Mouse (Mus musculus): ENCODE results near the gene Dbp. TPM values are rescaled to one million over a fixed set of nuclear protein-coding genes. Genes with fewer than 3 reads are reported as not detected.
A peak's percentile ranks its signal among the peaks of the same experiment; 100 is the strongest.

Gene Dbp
- total RNA-seq, 2 experiments from 2014 or later: 66.2 to 147 TPM

GRCm38 (mm10) chr7:45709036-45709435, 4.1 kb downstream of the Dbp start:
- intact Hi-C loops (cut with DNase I): loop anchor here (10.0 kb wide), 1 partner anchor 244 kb away; the partner anchor contains the start of gene Bax
- DNase-seq (ENCODE audit: low spot score in 2 of 2): no peak

- intact Hi-C loops (cut with DNase I): loop anchor here (10.0 kb wide), 1 partner anchor 245 kb away; the partner anchor contains the start of gene Bax
- no peak for DNase-seq (ENCODE audit: low spot score in 2 of 2)
These were observed 4.9 kb downstream of the Dbp start for GRCm38 (mm10) chr7:45709677-45710355.

GRCm38 (mm10) chr7:45710477-45711191, 5.7 kb downstream of the Dbp start:
- no peak for DNase-seq (ENCODE audit: low spot score in 2 of 2)
- intact Hi-C loops (cut with DNase I): no loop called here

GRCm38 (mm10) chr7:45711316-45712021, 6.6 kb downstream of the Dbp start:
- no peak for DNase-seq (ENCODE audit: low spot score in 2 of 2)
- intact Hi-C loops (cut with DNase I): no loop called here

GRCm38 (mm10) chr7:45712022-45712757, 7.3 kb downstream of the Dbp start:
- intact Hi-C loops (cut with DNase I): no loop called here
- DNase-seq (ENCODE audit: low spot score in 2 of 2): no peak

- DNase-seq (ENCODE audit: low spot score in 2 of 2): no peak
- intact Hi-C loops (cut with DNase I): no loop called here
These were observed 8.5 kb downstream of the Dbp start for GRCm38 (mm10) chr7:45713396-45713795.

- no peak for DNase-seq (ENCODE audit: low spot score in 2 of 2)
- intact Hi-C loops (cut with DNase I): no loop called here
These were observed 9.1 kb downstream of the Dbp start for GRCm38 (mm10) chr7:45713881-45714520.

- DNase-seq (ENCODE audit: low spot score in 2 of 2): no peak
- intact Hi-C loops (cut with DNase I): loop anchor here (5.0 kb wide), 1 partner anchor 88 kb away; no protein-coding TSS in a partner anchor
These were observed 9.8 kb downstream of the Dbp start for GRCm38 (mm10) chr7:45714630-45715089.

GRCm38 (mm10) chr7:45715090-45715708, 10.3 kb downstream of the Dbp start, which contains the start of gene Rpl18:
Gene Rpl18, plus strand, starts transcription at chr7:45715457.
- DNase-seq (ENCODE audit: low spot score in 2 of 2): peak; percentile 98 to 99
- intact Hi-C loops (cut with DNase I): loop anchor here (5.0 kb wide), 1 partner anchor 87 kb away; no protein-coding TSS in a partner anchor

GRCm38 (mm10) chr7:45715741-45716459, 11.0 kb downstream of the Dbp start:
- intact Hi-C loops (cut with DNase I): loop anchor here (5.0 kb wide), 1 partner anchor 86 kb away; no protein-coding TSS in a partner anchor
- no peak for DNase-seq (ENCODE audit: low spot score in 2 of 2)

GRCm38 (mm10) chr7:45716460-45716857, 11.6 kb downstream of the Dbp start:
- no peak for DNase-seq (ENCODE audit: low spot score in 2 of 2)
- intact Hi-C loops (cut with DNase I): loop anchor here (5.0 kb wide), 1 partner anchor 86 kb away; no protein-coding TSS in a partner anchor

GRCm38 (mm10) chr7:45716952-45717917, 12.3 kb downstream of the Dbp start:
- intact Hi-C loops (cut with DNase I): loop anchor here (5.0 kb wide), 1 partner anchor 85 kb away; no protein-coding TSS in a partner anchor
- no peak for DNase-seq (ENCODE audit: low spot score in 2 of 2)

GRCm38 (mm10) chr7:45717918-45718297, 13.0 kb downstream of the Dbp start, which contains the start of gene Sphk2:
Gene Sphk2, minus strand, starts transcription at chr7:45718002.
- intact Hi-C loops (cut with DNase I): loop anchor here (5.0 kb wide), 1 partner anchor 84 kb away; no protein-coding TSS in a partner anchor
- DNase-seq (ENCODE audit: low spot score in 2 of 2): peak; percentile 99

- intact Hi-C loops (cut with DNase I): loop anchor here (5.0 kb wide), 1 partner anchor 84 kb away; no protein-coding TSS in a partner anchor
- no peak for DNase-seq (ENCODE audit: low spot score in 2 of 2)
These were observed 13.4 kb downstream of the Dbp start for GRCm38 (mm10) chr7:45718331-45718730.

GRCm38 (mm10) chr7:45719180-45719579, 14.3 kb downstream of the Dbp start:
- DNase-seq (ENCODE audit: low spot score in 2 of 2): no peak
- intact Hi-C loops (cut with DNase I): loop anchor here (5.0 kb wide), 1 partner anchor 83 kb away; no protein-coding TSS in a partner anchor

- intact Hi-C loops (cut with DNase I): loop anchor here (5.0 kb wide), 1 partner anchor 82 kb away; no protein-coding TSS in a partner anchor
- no peak for DNase-seq (ENCODE audit: low spot score in 2 of 2)
These were observed 15.0 kb downstream of the Dbp start for GRCm38 (mm10) chr7:45719738-45720412.
